Mouse (Mus musculus) right cerebral cortex, adult 18-20 months (tissue): ENCODE data around the gene Nf1.
A peak's percentile ranks its signal among the peaks of the same experiment; 100 is the strongest.
"Not testable (repeated sequence)": the region's sequence is repeated elsewhere in the genome, so short reads cannot be mapped to it uniquely, and the experiment has no call there.

Experiments
- DNase-seq: peaks from one replicate; pipeline ENCODE4 v3.0.0; 2022; ENCODE audit warnings: mixed read lengths

The Nf1 gene

DNA sequence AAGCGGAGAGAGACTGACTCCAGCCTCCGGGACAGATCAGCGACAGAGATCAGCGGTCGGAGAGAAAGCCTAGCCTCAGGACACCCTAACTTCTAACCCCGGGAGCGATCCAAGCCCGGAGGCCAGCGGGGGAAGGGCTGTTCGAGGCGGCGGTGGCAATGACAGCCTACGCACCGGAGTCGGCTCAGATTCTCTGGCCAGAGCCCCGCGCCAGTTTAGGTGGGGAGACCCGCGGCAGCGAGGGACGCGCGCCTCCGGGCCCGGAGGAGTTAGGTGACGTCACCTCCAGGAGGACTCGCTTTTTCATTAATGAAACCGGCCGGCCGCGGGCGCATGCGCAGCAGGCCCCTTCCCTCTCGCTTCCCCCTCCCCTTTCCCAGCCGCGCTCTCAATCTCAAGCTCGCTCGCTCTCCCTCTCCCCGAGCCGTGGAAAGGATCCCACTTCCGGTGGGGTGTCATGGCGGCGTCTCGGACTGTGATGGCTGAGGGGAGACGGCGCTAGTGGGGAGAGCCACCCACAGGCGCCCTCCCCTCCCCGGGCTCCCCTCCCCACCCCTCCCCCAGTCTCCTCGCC is at the start of gene Nf1:
Nf1 (plus strand) TSS at position 460 of the 574 bp plus-strand sequence.
- peak; percentile 94 for DNase-seq

DNA sequence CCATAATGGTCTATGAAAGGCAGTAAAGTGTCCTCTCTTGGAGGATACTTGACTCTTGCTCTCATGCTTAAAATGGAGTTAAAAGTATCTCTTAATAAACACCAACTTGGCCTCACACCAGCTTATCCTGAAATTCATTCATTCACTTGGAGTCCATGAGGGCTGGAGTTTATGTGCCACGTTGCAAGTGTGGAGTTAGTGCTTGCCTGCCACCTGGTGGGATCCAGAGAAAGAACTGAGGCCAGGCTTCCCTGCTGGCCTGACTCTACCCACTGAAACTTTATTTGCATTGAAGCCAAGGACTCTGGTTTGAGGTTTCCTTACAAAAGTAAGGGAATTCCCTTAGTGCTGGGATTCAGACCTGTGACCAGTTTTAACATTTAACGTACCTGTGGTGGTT is 49.0 kb upstream of the Nf1 start:
- no peak for DNase-seq

DNA sequence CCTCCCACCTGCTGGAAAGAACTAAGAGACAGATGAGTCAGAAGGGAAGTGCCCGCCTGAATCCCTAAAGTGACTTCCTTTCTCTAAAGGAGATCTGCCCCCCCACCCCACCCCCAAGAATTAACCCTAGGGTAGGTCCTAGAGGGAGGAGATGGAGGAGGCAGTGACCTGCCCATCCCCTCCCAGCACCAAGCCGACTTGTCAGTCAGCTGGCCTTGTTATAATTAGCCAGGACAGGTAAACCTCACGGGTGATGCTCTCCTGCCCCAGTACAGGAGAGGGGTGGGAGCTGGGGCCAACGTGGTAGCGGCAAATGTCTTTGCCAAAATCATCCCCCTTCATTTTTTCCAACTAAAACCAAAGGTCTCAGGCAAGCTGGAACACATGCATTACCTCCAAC is 47.8 kb upstream of the Nf1 start:
- DNase-seq = no peak

DNA sequence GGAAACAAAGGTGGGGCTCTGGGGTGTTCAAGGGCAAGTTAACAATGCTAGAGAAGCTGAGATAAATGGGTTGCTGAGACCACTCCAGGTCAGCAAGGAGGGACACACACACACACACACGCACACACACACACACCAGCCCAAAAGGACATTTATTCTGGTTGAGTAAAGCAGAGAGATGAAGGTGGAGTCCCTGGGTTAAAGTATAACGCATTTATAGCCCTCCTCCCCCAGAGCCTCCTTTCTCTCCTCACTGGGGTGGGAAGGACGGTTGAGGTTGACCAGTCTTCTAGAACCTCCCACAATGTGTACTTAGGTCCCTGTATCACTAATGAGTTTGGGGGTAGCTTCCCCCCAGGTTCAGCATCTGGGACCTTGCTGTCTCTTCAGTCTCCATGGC is 47.4 kb upstream of the Nf1 start:
- DNase-seq = no peak

DNA sequence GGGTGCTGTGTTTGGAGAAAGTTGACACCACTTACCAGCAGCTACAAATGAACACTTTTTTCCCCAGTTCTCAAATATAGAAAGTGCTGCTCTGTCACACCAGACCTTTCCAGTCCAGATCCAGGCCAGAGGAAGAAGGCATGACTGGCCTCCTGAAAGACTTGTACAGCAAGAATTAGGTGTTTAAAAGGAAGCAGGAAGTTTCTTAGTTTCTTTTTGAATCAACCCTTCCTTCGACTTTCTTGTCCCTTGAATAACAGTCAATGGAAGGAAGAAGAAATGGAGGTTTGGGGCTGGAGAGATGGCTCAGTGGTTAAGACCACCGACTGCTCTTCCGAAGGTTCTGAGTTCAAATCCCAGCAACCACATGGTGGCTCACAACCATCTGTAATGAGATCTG is 46.5 kb upstream of the Nf1 start:
- no peak for DNase-seq

DNA sequence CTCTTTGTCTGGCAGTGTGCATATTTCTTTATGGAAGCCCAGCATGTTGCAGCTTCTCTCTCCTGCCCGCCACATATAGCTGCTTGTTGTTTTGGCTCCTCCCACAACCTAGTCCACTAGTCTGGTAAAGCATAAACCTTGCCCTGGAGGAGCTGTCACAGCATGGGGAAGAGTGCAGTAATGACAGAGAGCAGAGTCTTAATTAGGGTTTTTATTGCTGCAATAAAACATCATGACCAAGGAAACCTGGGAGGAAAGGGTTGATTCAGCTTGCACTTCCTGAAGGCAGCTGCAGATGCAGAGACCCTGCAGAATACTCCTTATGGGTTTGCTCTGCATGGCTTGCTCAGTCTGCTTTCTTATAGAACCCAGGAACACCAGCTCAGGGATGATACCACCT is 45.5 kb upstream of the Nf1 start:
- no peak for DNase-seq

DNA sequence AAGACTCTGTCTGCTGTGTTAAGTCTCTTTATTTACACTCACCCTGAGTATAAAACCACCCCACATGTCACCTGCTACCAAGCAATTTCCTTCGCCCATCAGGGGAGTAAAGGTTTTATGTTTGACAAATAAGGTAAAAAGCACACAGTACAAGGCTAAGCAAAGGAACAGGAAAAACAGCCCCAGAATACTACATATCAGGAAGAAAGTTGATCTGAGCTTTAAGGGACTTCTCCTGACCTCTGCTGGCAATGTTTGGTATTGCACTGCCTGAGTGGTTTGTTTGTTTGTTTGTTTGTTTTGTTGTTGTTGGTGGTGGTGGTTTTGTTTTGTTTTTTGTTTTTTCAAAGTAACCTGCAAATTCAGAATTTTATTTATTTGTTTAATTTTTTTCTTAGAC is 43.3 kb upstream of the Nf1 start:
- DNase-seq = no peak

- DNase-seq = no peak
These were observed 42.5 kb upstream of the Nf1 start, which contains the start of gene Gm9964 for GRCm38 (mm10) chr11:79296856-79297491. Gene Gm9964, minus strand, starts transcription at chr11:79296906.

DNA sequence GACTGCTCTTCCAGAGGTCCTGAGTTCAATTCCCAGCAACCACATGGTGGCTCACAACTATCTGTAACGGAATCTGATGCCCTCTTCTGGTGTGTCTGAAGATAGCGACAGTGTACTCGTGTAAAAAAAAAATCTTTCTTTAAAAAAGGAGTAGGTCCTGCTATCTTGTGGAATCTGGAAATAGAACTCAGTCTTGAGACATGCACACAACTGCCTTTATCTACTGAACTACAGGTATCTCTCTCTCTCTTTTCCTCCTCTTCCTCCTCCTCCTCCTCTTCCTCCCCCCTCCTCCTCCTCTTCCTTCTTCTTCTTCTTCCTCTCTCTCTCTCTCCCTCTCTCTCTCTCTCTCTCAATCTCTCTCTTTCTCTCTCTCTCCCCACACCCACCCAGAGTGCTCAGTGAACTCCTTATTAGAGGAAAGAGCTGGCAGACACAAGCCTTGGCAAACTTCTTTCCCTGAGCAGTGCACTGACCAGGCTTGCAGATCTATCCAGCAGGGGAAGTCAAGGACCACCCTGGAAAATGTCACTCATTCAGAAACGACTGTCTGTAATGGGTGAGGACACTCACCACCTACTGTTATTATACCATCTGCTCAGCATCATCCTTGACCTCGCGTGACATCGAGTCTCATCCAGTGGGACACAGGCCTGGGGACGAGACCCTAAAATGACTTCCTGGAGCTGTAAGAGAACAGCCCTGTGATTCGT is 39.6 kb upstream of the Nf1 start:
- no peak for DNase-seq

DNA sequence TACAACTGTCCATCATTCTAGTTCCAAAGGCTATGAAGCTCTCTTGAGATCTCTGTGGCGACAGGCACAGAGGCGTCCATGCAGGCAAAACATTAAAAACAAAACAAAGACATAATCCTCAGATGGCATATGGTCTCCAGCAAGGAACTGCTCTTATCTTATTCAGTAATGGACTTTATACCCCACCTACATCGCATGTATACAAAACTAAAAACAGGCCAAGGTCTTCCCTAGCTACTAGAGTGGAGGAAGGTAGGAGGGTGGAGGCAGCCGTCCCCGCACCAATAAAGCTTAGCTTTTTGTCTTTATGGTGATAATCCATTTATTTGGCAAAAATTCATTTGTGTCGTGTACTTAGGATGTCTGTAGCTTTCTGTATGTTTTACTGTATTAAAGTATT is 36.4 kb upstream of the Nf1 start:
- DNase-seq = no peak

- DNase-seq = not testable (repeated sequence)
These were observed 35.2 kb upstream of the Nf1 start for GRCm38 (mm10) chr11:79304245-79304644.

GRCm38 (mm10) chr11:79305697-79306340 is 33.7 kb upstream of the Nf1 start:
- no peak for DNase-seq

- DNase-seq = no peak
These were observed 33.0 kb upstream of the Nf1 start for GRCm38 (mm10) chr11:79306510-79306909.

DNA sequence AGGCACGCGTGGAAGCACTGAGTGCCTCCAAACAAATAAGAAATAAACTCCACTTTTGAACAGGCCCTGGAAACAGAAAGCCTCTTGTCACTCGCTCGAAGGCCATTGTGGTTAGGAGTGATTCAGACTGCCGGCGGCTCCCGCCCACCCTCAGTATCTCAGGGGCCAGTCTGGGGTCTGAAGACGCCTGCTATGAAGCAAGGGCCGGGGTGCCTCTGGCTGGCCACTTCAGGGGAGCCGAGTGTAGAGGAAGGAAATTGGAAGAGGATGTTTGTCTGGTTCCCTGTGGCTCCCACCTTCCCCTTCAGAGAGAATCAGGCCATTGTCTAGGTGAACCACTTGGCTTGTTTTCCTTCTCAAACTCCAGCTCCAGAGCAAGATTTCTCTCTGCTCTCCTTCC is 32.5 kb upstream of the Nf1 start:
- no peak for DNase-seq

- no peak for DNase-seq
These were observed 31.8 kb upstream of the Nf1 start for GRCm38 (mm10) chr11:79307560-79308200.

GRCm38 (mm10) chr11:79310467-79310866 is 29.0 kb upstream of the Nf1 start:
- no peak for DNase-seq

DNA sequence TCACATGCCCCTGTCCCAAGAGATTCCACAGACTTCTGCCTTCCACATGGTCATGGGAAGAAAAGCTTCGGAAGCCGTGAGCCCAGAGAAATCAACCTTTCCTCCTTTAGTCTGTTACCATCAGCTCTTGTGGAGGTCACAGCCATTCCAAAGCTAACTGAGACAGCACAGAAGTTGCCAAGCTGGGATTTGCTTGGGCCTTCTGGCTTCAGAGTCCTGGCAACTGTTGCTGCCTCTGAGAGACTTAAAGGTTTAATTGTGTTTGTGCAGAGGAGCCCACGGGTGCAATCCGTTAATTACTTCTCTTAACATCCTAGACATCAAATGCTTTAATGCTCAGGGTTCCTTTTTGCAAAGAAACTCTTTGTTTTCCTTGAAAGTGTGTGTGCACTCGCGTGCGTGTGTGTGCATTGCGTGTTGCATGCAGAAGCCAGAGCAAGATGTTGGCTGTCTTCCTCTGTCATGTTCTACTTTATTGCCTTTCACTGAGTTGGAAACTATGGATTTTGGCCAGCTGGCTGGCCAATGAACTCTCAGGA is 22.6 kb upstream of the Nf1 start:
- DNase-seq = no peak

DNA sequence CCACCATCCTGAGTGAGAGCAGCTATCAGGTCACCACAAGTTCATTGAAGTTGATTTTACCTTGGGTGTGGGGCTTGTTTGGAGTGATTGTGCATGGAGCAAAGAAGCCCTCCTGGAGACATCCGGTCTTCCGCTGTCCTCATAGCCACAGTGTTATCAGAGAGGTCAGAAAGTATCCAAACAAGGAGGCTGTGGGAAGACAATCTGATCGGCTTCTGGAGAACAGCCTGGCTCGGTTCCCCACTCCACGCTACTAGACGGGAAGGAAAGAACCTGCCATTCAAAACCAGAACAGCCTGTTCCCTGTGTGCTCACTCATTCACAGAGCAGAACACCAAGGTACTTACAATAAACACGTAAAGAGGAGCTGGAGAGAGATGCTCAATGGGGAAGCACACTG is 19.7 kb upstream of the Nf1 start:
- DNase-seq = no peak

GRCm38 (mm10) chr11:79323985-79324685 is 15.4 kb upstream of the Nf1 start:
- no peak for DNase-seq

GRCm38 (mm10) chr11:79325663-79326062 is 13.8 kb upstream of the Nf1 start:
- DNase-seq = no peak

DNA sequence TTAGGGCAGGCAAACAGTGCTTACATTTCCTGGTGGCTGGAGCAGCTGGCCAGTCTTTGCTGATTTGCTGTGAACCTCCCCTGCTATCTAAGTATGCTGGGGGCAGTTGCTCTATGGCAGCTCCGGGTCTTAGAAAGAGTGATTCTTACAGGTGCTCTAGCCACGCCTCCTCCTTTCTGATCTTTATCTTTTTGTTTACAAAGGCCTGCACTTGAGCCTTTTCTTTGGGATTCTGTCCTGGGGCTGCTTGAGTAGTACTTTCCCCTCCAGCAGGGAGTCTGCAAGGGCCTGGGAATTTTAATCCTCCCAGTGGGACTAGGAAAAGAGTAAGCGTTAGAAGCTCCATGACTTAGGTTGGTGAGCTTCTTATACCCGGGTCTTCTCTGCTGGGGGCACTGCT is 12.4 kb upstream of the Nf1 start:
- no peak for DNase-seq

GRCm38 (mm10) chr11:79328060-79328459 is 11.4 kb upstream of the Nf1 start:
- no peak for DNase-seq
